Mouse (Mus musculus): ENCODE data around the gene Socs7. TPM values are rescaled to one million over a fixed set of nuclear protein-coding genes. Genes with fewer than 3 reads are reported as not detected.
A peak's percentile ranks its signal among the peaks of the same experiment; 100 is the strongest.
"Not testable (repeated sequence)": the region's sequence is repeated elsewhere in the genome, so short reads cannot be mapped to it uniquely, and the experiment has no call there.

Socs7 gene
- 2.5 and 4.6 TPM in 2 replicates for polyA plus RNA-seq (2012; rRNA removed)

DNA sequence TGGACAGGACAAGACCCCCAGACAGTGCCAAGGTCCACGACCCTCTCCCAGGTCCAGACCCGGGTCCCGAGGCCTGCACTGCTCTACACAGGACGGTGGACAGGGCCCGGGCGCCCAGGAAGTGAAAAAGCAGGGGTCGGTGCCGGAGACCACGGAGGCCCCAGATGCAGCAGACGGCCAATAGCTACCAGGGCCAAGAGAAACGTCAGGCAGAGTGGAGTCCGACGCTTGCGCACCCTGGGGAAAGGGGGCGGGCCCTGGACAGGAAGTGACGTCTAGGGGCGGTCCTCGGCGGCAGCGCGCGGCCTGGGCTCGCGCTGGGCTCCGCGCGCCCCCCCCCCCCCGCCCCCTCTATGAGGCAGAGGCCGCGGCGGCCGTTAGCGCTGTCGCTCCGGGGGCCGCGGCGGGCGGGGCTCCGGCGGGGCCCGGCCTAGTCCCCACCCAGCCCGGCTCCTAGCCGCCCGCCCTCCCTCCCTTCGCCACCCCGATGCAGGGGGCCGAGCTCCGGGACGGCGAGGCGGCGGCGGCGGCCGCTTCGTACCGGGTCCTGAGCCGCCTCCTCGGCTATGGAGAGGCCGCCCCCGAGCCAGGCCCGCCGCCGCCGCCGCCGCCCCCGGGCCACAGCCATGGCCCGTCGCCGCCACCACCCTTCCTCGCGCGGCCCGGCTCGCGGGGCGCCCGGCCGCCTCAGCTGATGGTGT, at the start of gene Socs7:
Gene Socs7, plus strand, starts transcription at position 604 of the 701 bp plus-strand sequence.
- Histone ChIP-seq H3K4me1 (ENCODE audit: control insufficient read depth, insufficient read depth, insufficient read length, low read length) (peaks cover 7% of the 10 kb centered on the region; the same call in 1 of the 2 replicates), H3K27me3 (ENCODE audit: control insufficient read depth, insufficient read depth, low read length) (no peaks in the 10 kb centered on the region), H3K27ac (ENCODE audit: insufficient read depth, low read depth, low read length) (peak within 1 kb of the TSS; percentile 43; the same call in 1 of the 2 replicates), H3K4me3 (ENCODE audit: low read depth, low read length) (peak within 1 kb of the TSS; percentile 86), H3K36me3 (ENCODE audit: control insufficient read depth, insufficient read depth, low read length) (no peaks in the 10 kb centered on the region)
- WGBS: under 1% methylated on average over 75 of the region's 81 CpGs
- TF ChIP-seq POLR2A (IDR thresholded peaks at IDR 0.05; ENCODE audit: low read depth, low read length) (peak; percentile 34; the same call in 1 of the 2 replicates), CTCF (IDR thresholded peaks at IDR 0.05; ENCODE audit: extremely low read depth, insufficient read length, insufficient replicate concordance, low read depth, low read length) (no peak)

DNA sequence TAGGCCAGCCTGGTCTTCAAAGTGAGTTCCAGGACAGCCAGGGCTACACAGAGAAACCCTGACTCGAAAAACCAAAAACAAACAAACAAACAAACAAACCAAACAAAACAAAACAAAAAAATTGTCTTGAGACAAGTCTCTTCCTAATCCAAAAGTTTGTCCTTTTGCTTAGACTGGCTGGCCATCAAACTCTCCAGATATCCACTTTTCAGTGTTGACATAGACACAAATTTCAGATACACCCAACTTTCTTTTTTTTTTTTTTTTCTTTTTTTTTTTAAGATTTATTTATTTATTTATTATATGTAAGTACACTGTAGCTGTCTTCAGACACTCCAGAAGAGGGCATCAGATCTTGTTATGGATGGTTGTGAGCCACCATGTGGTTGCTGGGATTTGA, 49.5 kb upstream of the Socs7 start:
- H3K27ac ChIP-seq (ENCODE audit: insufficient read depth, low read depth, low read length); H3K4me1 ChIP-seq (ENCODE audit: control insufficient read depth, insufficient read depth, insufficient read length, low read length); H3K4me3 ChIP-seq (ENCODE audit: low read depth, low read length); H3K27me3 ChIP-seq (ENCODE audit: control insufficient read depth, insufficient read depth, low read length); H3K36me3 ChIP-seq (ENCODE audit: control insufficient read depth, insufficient read depth, low read length): not testable (repeated sequence)
- 79% methylated on average over 1 of the region's 1 CpGs for WGBS

DNA sequence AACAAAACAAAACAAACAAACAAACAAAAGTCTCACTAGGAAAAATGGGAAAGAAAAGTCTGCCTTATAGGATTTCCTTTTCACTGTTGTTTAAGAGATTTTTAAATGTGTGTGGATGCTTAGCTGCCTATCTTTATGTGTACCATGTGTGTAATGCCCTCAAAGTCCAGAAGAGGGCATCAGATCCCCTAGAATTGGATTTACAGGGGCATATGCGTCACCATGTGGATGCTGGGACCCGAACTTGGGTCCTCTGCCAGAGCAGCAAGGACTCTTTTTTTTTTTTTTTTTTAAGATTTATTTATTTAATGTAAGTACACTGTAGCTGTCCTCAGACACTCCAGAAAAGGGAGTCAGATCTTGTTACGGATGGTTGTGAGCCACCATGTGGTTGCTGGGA, 48.2 kb upstream of the Socs7 start:
- WGBS: 92% methylated on average over 3 of the region's 3 CpGs
- TF ChIP-seq CTCF (IDR thresholded peaks at IDR 0.05; ENCODE audit: extremely low read depth, insufficient read length, insufficient replicate concordance, low read depth, low read length) (no peak), POLR2A (IDR thresholded peaks at IDR 0.05; ENCODE audit: low read depth, low read length) (no peak)
- no peak overlapping the region for H3K27ac ChIP-seq (ENCODE audit: insufficient read depth, low read depth, low read length)
- no peaks in the 10 kb centered on the region for H3K4me1 ChIP-seq (ENCODE audit: control insufficient read depth, insufficient read depth, insufficient read length, low read length)
- H3K4me3 ChIP-seq (ENCODE audit: low read depth, low read length): no peak overlapping the region
- H3K36me3 ChIP-seq (ENCODE audit: control insufficient read depth, insufficient read depth, low read length): no peaks in the 10 kb centered on the region
- no peaks in the 10 kb centered on the region for H3K27me3 ChIP-seq (ENCODE audit: control insufficient read depth, insufficient read depth, low read length)

DNA sequence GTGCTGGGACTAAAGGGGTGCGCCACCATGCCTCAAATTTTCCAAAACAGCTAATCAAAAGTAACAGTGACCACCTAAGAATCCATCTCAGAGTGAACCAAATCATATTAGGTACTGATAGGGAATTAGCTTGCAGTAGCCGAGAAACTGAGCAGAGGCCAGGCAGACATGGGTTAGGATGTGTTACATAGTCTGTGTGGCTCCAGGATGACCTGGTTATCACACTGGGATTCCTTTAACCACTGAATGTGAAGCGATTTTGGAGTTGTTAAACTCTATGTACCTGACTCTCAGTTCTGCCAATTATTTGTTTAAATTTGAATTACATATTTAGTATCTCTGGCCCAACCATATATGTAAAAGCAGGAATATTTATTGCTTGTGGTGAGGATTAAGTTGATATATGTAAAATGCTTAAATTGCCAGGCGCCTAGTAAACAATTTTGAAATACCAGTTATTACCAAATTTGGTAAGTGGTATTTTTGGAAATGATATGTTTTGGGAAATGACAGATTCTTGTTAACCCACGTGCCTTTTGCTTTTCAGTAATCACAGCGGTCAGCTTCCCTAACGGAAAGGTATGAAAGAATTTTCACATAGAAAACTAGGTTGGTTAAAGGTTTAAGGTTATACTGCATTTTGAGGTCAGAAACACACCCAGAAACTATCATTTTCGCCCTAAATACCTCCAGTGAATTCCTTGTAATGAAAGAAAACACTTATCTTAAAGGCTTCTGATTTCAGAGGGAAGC, 47.4 kb upstream of the Socs7 start:
- H3K4me3 ChIP-seq (ENCODE audit: low read depth, low read length): 0 out of 2 replicates have a peak overlapping the region, but pooled peaks have one; percentile 57
- TF ChIP-seq CTCF (IDR thresholded peaks at IDR 0.05; ENCODE audit: extremely low read depth, insufficient read length, insufficient replicate concordance, low read depth, low read length) (no peak), POLR2A (IDR thresholded peaks at IDR 0.05; ENCODE audit: low read depth, low read length) (no peak)
- no peak overlapping the region for H3K27ac ChIP-seq (ENCODE audit: insufficient read depth, low read depth, low read length)
- H3K27me3 ChIP-seq (ENCODE audit: control insufficient read depth, insufficient read depth, low read length): no peaks in the 10 kb centered on the region
- WGBS: 41% methylated on average over 8 of the region's 8 CpGs
- H3K36me3 ChIP-seq (ENCODE audit: control insufficient read depth, insufficient read depth, low read length): no peaks in the 10 kb centered on the region; the same call in 1 of the 2 replicates
- H3K4me1 ChIP-seq (ENCODE audit: control insufficient read depth, insufficient read depth, insufficient read length, low read length): no peaks in the 10 kb centered on the region

DNA sequence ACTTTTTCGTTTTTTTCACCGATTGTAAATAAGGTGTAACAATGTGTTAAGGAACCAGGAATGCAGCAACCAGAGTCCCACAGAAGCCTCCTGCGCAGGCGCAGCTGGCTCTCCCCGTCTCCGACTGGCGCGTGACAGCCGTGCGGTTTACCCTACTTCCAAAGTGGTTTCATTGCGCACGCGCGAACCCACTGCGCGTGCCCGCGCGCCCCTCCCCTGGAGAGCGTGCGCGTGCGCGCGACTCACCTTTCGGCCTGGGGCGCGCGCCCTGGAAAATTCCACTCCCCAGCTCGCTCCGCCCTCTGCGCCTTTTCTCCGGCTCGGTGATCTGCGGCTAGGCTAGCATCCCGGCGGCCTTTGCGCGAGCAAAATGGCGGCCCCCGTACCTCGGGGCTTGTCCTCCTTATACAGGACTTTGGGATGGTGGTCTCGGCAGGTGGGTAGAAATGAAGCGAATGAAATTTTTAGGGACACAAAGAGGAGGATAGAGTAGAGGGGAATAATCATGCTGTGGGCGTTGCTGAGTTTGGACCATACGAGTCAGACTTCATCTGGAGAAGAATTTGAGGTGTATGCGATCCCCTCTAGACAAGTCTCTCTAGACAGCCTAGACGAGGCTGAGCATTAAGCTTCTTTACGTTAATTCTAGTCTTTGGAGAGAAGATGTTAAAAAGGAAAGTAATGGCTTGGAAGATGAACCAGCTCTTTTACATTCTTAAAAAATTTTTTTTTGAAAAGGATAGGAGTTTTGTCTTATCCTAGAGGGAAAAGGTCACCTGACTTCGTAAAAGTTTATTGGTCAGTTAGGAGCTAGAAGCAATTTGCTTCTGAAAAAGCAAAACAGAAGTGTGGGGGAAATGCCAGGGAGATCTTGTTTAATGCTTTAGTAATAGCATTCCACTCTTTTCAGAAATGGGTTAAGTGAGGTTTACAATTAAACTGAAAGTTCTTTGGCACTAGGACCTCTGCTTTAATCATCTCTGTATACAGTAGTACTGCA, 46.5 kb upstream of the Socs7 start, which contains the start of gene Mrpl45:
Gene Mrpl45, plus strand, starts transcription at position 213 of the 1,000 bp plus-strand sequence.
- under 1% methylated on average over 50 of the region's 50 CpGs for whole genome bisulfite sequencing
- 0 out of 2 replicates have a peak within 1 kb of the TSS, but pooled peaks have one; percentile 17 for H3K27ac ChIP-seq (ENCODE audit: insufficient read depth, low read depth, low read length)
- peak within 1 kb of the TSS; percentile 57 for H3K4me3 ChIP-seq (ENCODE audit: low read depth, low read length)
- TF ChIP-seq CTCF (IDR thresholded peaks at IDR 0.05; ENCODE audit: extremely low read depth, insufficient read length, insufficient replicate concordance, low read depth, low read length): no peak
- peak; percentile 57; the same call in 1 of the 2 replicates for TF ChIP-seq POLR2A (IDR thresholded peaks at IDR 0.05; ENCODE audit: low read depth, low read length)
- H3K27me3 ChIP-seq (ENCODE audit: control insufficient read depth, insufficient read depth, low read length): no peaks in the 10 kb centered on the region
- no peaks in the 10 kb centered on the region; the same call in 1 of the 2 replicates for H3K36me3 ChIP-seq (ENCODE audit: control insufficient read depth, insufficient read depth, low read length)
- no peaks in the 10 kb centered on the region for H3K4me1 ChIP-seq (ENCODE audit: control insufficient read depth, insufficient read depth, insufficient read length, low read length)

DNA sequence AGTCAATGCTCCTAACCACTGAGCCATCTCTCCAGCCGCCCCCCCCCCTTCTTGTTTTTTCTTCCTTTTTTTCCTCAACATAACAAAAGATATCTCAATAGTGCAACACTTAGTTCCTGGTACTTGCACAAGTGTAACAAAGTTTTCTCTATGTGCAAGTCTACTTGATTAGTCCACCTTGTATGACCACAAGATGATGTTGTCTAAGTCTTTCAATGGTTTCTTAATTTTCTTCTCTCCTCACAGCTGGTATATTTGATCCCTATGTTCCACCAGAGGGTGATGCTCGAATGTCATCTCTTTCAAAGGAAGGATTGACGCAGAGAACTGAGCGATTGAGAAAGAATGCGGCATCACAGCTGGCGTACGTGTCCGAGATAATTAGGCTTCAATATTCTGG, 41.2 kb upstream of the Socs7 start:
- no peak overlapping the region for H3K27ac ChIP-seq (ENCODE audit: insufficient read depth, low read depth, low read length)
- no peaks in the 10 kb centered on the region for H3K27me3 ChIP-seq (ENCODE audit: control insufficient read depth, insufficient read depth, low read length)
- no peak overlapping the region for H3K4me3 ChIP-seq (ENCODE audit: low read depth, low read length)
- H3K36me3 ChIP-seq (ENCODE audit: control insufficient read depth, insufficient read depth, low read length): peaks cover 20% of the 10 kb centered on the region
- no peaks in the 10 kb centered on the region for H3K4me1 ChIP-seq (ENCODE audit: control insufficient read depth, insufficient read depth, insufficient read length, low read length)
- 91% methylated on average over 8 of the region's 8 CpGs for WGBS
- no peak for TF ChIP-seq CTCF (IDR thresholded peaks at IDR 0.05; ENCODE audit: extremely low read depth, insufficient read length, insufficient replicate concordance, low read depth, low read length)
- no peak for TF ChIP-seq POLR2A (IDR thresholded peaks at IDR 0.05; ENCODE audit: low read depth, low read length)

DNA sequence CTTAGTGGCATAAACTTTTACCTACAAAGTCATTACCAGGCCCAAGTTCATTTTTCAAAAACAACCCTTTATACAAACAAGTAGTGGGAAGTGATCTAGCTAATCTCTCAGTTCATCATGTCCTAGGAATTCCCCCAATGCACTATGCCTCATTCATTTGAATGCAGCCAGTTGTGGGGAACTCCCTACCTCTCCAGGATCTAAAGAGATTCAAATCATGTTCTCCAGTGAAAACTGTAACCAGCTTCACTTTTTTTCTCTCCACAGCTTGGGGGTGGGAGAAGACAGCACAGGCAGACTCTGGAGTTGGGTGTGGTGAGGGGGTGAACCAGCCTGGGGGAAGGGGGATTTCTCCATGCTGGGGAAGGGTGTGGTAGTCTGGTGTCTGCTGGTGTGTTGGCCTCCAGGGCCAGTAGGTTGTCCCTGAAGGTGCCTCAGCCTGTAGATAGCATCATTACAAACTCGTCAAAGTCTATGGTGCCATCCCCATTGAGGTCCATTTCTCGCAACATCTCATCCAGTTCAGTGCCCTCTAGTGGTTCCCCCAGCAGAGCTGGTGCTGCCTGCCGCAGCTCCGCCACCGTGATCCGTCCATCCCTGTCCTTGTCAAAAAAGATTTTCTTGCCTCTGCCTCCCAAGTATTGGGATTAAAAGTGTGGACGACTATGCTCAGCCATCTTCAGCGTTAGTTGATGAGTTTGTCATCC, 40.3 kb upstream of the Socs7 start:
- not testable (repeated sequence) for H3K27ac ChIP-seq (ENCODE audit: insufficient read depth, low read depth, low read length); H3K4me1 ChIP-seq (ENCODE audit: control insufficient read depth, insufficient read depth, insufficient read length, low read length); H3K27me3 ChIP-seq (ENCODE audit: control insufficient read depth, insufficient read depth, low read length); H3K4me3 ChIP-seq (ENCODE audit: low read depth, low read length)
- WGBS: 91% methylated on average over 8 of the region's 8 CpGs
- peaks cover 26% of the 10 kb centered on the region for H3K36me3 ChIP-seq (ENCODE audit: control insufficient read depth, insufficient read depth, low read length)
